Mouse (Mus musculus) stomach, embryonic 16.5 days (tissue): Measurements from ENCODE around the gene Dcaf15. TPM values are rescaled to one million over a fixed set of nuclear protein-coding genes. Genes with fewer than 3 reads are reported as not detected.

Source experiments
- ATAC-seq: fragments of 200-750 bp; cut with Nextera tagmentation; 2 replicates; pipeline ENCODE4 v1.8.0; 2017; ENCODE audit warnings: moderate number of reproducible peaks, moderate TSS enrichment; ENCODE audit not compliant: insufficient read depth, low FRiP score
- H3K27ac ChIP-seq: fragments of 300-500 bp; sonication (generic); 2 replicates; pipeline ENCODE4 v1.5.1; 2014; ENCODE audit warnings: low read length
- H3K27me3 ChIP-seq: fragments of 300-500 bp; sonication (generic); 2 replicates; pipeline ENCODE4 v1.6.1; 2014; ENCODE audit warnings: low read length, control low read depth, mixed read lengths; ENCODE audit not compliant: control insufficient read depth, insufficient read depth
- H3K36me3 ChIP-seq: fragments of 300-500 bp; sonication (generic); 2 replicates; pipeline ENCODE4 v1.6.1; 2014; ENCODE audit warnings: low read length; ENCODE audit not compliant: control insufficient read depth, insufficient read depth
- H3K4me1 ChIP-seq: fragments of 300-500 bp; sonication (generic); 2 replicates; pipeline ENCODE4 v1.6.1; 2014; ENCODE audit warnings: low read length, control low read depth, mixed read lengths; ENCODE audit not compliant: control insufficient read depth, insufficient read depth
- H3K4me2 ChIP-seq: fragments of 300-500 bp; sonication (generic); 2 replicates; pipeline ENCODE4 v1.6.1; 2014; ENCODE audit warnings: low read depth, low read length, mixed read lengths
- H3K4me3 ChIP-seq: fragments of 300-500 bp; sonication (generic); replicated peaks from 2 replicates; pipeline ENCODE4 v1.5.1; 2014; ENCODE audit warnings: mild to moderate bottlenecking, low read length
- H3K9ac ChIP-seq: fragments of 300-500 bp; sonication (generic); 2 replicates; pipeline ENCODE4 v1.6.1; 2014; ENCODE audit warnings: low read length
- H3K9me3 ChIP-seq: fragments of 300-500 bp; sonication (generic); replicated peaks from 2 replicates; pipeline ENCODE4 v1.6.1; 2016; ENCODE audit warnings: low read length, control low read depth; ENCODE audit not compliant: control insufficient read depth
- WGBS: fragments of 180-500 bp; shearing (Covaris S2); extraction: QIAGEN DNeasy Blood & Tissue Kit; methylation state at CpG from one replicate; pipeline ENCODE4 v1.1.7; 2014; 5-methylcytosine and 5-hydroxymethylcytosine counted together
- polyA plus RNA-seq: library from polyadenylated mRNA; unstranded; fragments of >200 nt; fragmentation: Nextera tagmentation; extraction: Ambion mirVana; gene quantifications from 2 replicates; pipeline ENCODE4 v1.2.1, GENCODE M21; 2015

Gene Dcaf15
- polyA plus RNA-seq, 1 experiment from 2014 or later: 6.4 TPM

- Histone ChIP-seq H3K4me2 (no peak overlapping the region), H3K27me3 (no peaks in the 10 kb centered on the region), H3K9me3 (no peaks in the 10 kb centered on the region), H3K9ac (no peak overlapping the region; the same call in 1 of the 2 replicates), H3K36me3 (no peaks in the 10 kb centered on the region), H3K27ac (no peak overlapping the region), H3K4me3 (no peak overlapping the region), H3K4me1 (peaks cover 38% of the 10 kb centered on the region)
- ATAC-seq: no peak
- 80% methylated on average over 2 of the region's 2 CpGs for WGBS
Measured at GRCm38 (mm10) chr8:84070667-84071066, 33.9 kb downstream of the Dcaf15 start.

GRCm38 (mm10) chr8:84070241-84070640 is 34.3 kb downstream of the Dcaf15 start:
- ATAC-seq: no peak
- Histone ChIP-seq H3K4me1 (peaks cover 38% of the 10 kb centered on the region), H3K9me3 (no peaks in the 10 kb centered on the region), H3K9ac (no peak overlapping the region; the same call in 1 of the 2 replicates), H3K36me3 (no peaks in the 10 kb centered on the region), H3K4me2 (no peak overlapping the region), H3K27ac (no peak overlapping the region), H3K27me3 (no peaks in the 10 kb centered on the region), H3K4me3 (no peak overlapping the region)
- WGBS: 79% methylated on average over 5 of the region's 5 CpGs

- H3K9ac ChIP-seq: peak overlapping the region; percentile 23; the same call in 1 of the 2 replicates
- WGBS: 58% methylated on average over 2 of the region's 2 CpGs
- no peaks in the 10 kb centered on the region for H3K9me3 ChIP-seq
Measured at GRCm38 (mm10) chr8:84069750-84070149, 34.8 kb downstream of the Dcaf15 start.

DNA sequence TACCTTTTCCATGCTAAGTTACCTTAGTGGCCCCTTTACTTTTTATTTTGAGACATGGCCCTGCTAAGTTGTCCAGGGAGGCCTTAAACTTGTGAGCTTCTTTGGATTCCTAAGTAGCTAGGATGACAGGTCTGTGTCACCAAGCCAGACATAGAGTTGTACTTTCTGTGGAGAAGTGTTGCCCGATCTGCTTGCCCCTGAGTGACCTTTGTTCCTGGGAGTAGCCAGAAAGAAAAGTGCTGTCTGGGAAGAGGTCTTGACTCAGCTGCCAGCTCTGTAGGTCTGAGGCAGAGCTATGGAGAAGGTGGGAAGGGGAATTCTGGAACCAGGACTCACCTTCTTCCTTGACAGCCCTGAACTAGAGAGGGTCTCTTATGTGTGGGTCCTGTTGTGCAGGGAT is 35.4 kb downstream of the Dcaf15 start:
- H3K27me3 ChIP-seq: no peaks in the 10 kb centered on the region
- H3K9ac ChIP-seq: peak overlapping the region; percentile 2; the same call in 1 of the 2 replicates
- H3K36me3 ChIP-seq: no peaks in the 10 kb centered on the region
- ATAC-seq: no peak
- no peak overlapping the region for H3K4me3 ChIP-seq
- peaks cover 38% of the 10 kb centered on the region for H3K4me1 ChIP-seq
- H3K4me2 ChIP-seq: no peak overlapping the region
- H3K9me3 ChIP-seq: no peaks in the 10 kb centered on the region
- no peak overlapping the region for H3K27ac ChIP-seq
- 29% methylated on average over 1 of the region's 1 CpGs for WGBS

More at GRCm38 (mm10) chr8:84069750-84070149, 34.8 kb downstream of the Dcaf15 start:
- Histone ChIP-seq H3K4me1 (peaks cover 38% of the 10 kb centered on the region), H3K4me3 (no peak overlapping the region), H3K4me2 (no peak overlapping the region), H3K27me3 (no peaks in the 10 kb centered on the region), H3K27ac (no peak overlapping the region), H3K36me3 (no peaks in the 10 kb centered on the region)
- no peak for ATAC-seq

- no peak overlapping the region for H3K27ac ChIP-seq
Measured at GRCm38 (mm10) chr8:84068316-84069035, 36.1 kb downstream of the Dcaf15 start.

DNA sequence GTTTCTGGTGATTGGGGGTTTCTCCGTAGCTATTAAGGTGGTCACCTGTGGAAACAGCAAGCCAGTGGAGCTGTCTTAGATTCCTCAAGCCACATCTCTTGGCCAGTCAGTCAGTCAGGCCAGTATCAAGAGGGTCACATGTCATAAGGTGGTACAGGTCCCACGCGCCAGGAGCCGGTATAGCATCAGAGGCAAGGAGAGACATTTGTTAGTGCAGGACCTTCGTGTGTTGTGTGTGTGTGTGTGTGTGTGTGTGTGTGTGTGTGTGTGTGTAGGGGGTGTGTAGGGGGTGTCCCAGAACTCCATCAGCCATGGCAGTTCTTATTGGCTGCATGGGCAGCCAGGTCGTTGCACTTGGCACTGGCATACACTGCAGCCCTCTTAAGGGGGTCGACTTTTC is 36.7 kb downstream of the Dcaf15 start:
- no peak for ATAC-seq
- Histone ChIP-seq H3K9ac (peak overlapping the region; percentile 63), H3K9me3 (no peaks in the 10 kb centered on the region), H3K27me3 (no peaks in the 10 kb centered on the region), H3K4me1 (peaks cover 38% of the 10 kb centered on the region), H3K27ac (peak overlapping the region; percentile 42; the same call in 1 of the 2 replicates), H3K4me2 (peak overlapping the region; percentile 70), H3K4me3 (peak overlapping the region; percentile 86), H3K36me3 (no peaks in the 10 kb centered on the region)
- WGBS: 83% methylated on average over 7 of the region's 7 CpGs

More at GRCm38 (mm10) chr8:84068316-84069035, 36.1 kb downstream of the Dcaf15 start:
- H3K4me3 ChIP-seq: no peak overlapping the region
- no peaks in the 10 kb centered on the region for H3K36me3 ChIP-seq
- no peak for ATAC-seq
- H3K27me3 ChIP-seq: no peaks in the 10 kb centered on the region
- no peak overlapping the region for H3K9ac ChIP-seq
- peaks cover 38% of the 10 kb centered on the region for H3K4me1 ChIP-seq
- no peak overlapping the region for H3K4me2 ChIP-seq
- 52% methylated on average over 12 of the region's 12 CpGs for WGBS
- no peaks in the 10 kb centered on the region for H3K9me3 ChIP-seq

DNA sequence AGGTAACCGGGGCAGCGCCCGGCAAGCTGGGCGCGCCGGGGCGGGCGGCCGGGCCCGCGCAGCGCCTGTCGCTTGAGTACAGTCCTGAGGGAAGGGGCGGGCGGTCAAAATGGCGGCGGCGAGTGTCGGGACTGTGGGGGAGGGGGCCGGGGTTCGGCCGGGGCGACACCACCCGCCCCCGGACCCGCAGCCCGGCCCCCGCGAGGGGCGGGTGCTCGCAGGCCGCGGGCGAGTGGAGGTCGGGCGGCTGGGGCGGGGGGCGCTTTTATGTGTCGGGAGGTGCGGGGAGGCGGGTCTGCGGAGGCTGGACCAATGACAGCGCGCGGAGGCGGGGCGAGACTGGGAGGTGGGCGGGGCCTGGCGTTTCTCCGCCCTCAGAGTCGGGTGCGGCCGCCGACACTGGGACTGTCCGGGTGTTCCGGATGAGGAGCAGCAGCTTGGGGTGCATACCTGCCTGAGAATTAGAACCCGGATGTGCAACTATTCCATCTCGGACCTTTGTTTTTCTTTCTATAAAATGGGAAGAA is 37.5 kb downstream of the Dcaf15 start:
- Histone ChIP-seq H3K9me3 (no peaks in the 10 kb centered on the region), H3K27me3 (no peaks in the 10 kb centered on the region), H3K4me3 (peak overlapping the region; percentile 86), H3K9ac (peak overlapping the region; percentile 90), H3K4me2 (peak overlapping the region; percentile 70), H3K4me1 (peaks cover 38% of the 10 kb centered on the region), H3K27ac (peak overlapping the region; percentile 98), H3K36me3 (no peaks in the 10 kb centered on the region)
- ATAC-seq: peak; percentile 79
- WGBS: under 1% methylated on average over 54 of the region's 58 CpGs

GRCm38 (mm10) chr8:84066291-84066930 is 38.2 kb downstream of the Dcaf15 start, which contains the start of gene Rfx1:
TSS of gene Rfx1 (plus strand) at chr8:84066834.
- H3K27me3 ChIP-seq: no peaks in the 10 kb centered on the region
- H3K4me3 ChIP-seq: peak within 1 kb of the TSS; percentile 86
- no peaks in the 10 kb centered on the region for H3K9me3 ChIP-seq
- peaks cover 38% of the 10 kb centered on the region for H3K4me1 ChIP-seq
- peak within 1 kb of the TSS; percentile 91 for H3K4me2 ChIP-seq
- under 1% methylated on average over 51 of the region's 51 CpGs for WGBS
- H3K9ac ChIP-seq: peak within 1 kb of the TSS; percentile 90
- H3K36me3 ChIP-seq: no peaks in the 10 kb centered on the region
- peak within 1 kb of the TSS; percentile 98 for H3K27ac ChIP-seq
- ATAC-seq: peak; percentile 96
